Mouse (Mus musculus): ENCODE measurements around the gene Gpr12. TPM values are rescaled to one million over a fixed set of nuclear protein-coding genes. Genes with fewer than 3 reads are reported as not detected.
"Not testable (repeated sequence)": the region's sequence is repeated elsewhere in the genome, so short reads cannot be mapped to it uniquely, and the experiment has no call there.

The Gpr12 gene
- polyA plus RNA-seq, 1 experiment from 2014 or later: 13.4 TPM

DNA sequence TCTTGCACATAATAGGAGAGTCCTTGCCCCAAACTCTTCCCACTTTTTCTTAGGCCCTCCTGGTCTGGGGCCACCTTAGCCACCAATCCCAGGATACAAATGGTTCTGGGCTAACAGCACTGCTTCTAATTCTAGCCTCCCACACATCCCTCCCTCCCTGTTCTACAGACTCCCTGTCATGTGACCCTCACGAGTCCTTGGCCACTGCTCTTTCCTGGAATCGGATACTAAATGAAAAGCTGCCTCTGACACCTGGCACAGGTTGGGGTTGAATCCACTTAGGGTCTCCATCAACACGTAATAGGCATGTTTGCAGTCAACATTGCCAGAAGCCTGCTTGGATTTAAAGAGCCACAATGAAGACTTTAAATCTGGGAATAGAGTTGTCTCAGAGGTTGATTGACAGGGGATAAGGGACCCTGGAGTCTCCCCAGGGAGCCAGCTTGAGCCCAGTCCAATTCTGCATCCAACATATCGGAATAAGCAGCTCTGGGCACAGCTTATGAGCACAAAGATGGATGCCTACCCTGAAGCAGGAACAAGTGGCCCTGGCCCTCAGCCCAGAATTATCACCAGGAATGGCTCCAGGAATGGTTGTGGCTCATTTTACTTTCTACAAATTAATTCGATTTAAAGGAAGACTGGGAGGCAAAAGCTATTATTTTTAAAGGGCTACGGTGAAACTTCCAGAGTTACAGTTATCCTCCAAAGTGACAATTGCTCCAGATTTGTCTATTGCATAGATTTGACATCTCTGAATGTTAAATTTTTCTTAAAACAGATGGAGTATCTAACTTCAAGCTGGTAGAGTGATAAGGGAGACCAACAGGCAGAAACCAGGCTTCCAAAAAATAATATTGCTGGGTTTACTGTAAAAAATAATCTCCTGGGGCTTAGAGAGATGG lies 13.0 kb downstream of the Gpr12 start:
- DNase-seq: peak; percentile 43
- 50% methylated on average over 6 of the region's 6 CpGs for WGBS

GRCm38 (mm10) chr5:146570179-146570578 lies 14.9 kb downstream of the Gpr12 start:
- not testable (repeated sequence) for H3K4me3 ChIP-seq (replicated peaks; ENCODE audit: low read depth, low read length); H3K9me3 ChIP-seq (ENCODE audit: control insufficient read depth, low read length); DNase-seq; ATAC-seq (ENCODE audit: low FRiP score, low TSS enrichment); H3K36me3 ChIP-seq (ENCODE audit: control insufficient read depth, insufficient read depth, low read length); H3K9ac ChIP-seq (replicated peaks; ENCODE audit: low read length); H3K27me3 ChIP-seq (ENCODE audit: control insufficient read depth, insufficient read depth, low read length); H3K4me1 ChIP-seq (ENCODE audit: control insufficient read depth, insufficient read depth, low read length); H3K27ac ChIP-seq (replicated peaks; ENCODE audit: low read depth, low read length); H3K4me2 ChIP-seq (ENCODE audit: low read length)
- WGBS: 93% methylated on average over 6 of the region's 6 CpGs

More for the DNA sequence above, 13.0 kb downstream of the Gpr12 start:
- H3K27me3 ChIP-seq (ENCODE audit: control insufficient read depth, insufficient read depth, low read length); H3K4me2 ChIP-seq (ENCODE audit: low read length); H3K9ac ChIP-seq (replicated peaks; ENCODE audit: low read length); H3K4me3 ChIP-seq (replicated peaks; ENCODE audit: low read depth, low read length); ATAC-seq (ENCODE audit: low FRiP score, low TSS enrichment); H3K36me3 ChIP-seq (ENCODE audit: control insufficient read depth, insufficient read depth, low read length); H3K27ac ChIP-seq (replicated peaks; ENCODE audit: low read depth, low read length); H3K4me1 ChIP-seq (ENCODE audit: control insufficient read depth, insufficient read depth, low read length); H3K9me3 ChIP-seq (ENCODE audit: control insufficient read depth, low read length): not testable (repeated sequence)

- H3K36me3 ChIP-seq (ENCODE audit: control insufficient read depth, insufficient read depth, low read length): no peaks in the 10 kb centered on the region
- no peak overlapping the region for H3K9ac ChIP-seq (replicated peaks; ENCODE audit: low read length)
- no peaks in the 10 kb centered on the region for H3K9me3 ChIP-seq (ENCODE audit: control insufficient read depth, low read length)
- ATAC-seq (ENCODE audit: low FRiP score, low TSS enrichment) (no peak), DNase-seq (peak; percentile 78)
- H3K4me2 ChIP-seq (ENCODE audit: low read length): no peak overlapping the region
- no peaks in the 10 kb centered on the region for H3K4me1 ChIP-seq (ENCODE audit: control insufficient read depth, insufficient read depth, low read length)
- H3K27me3 ChIP-seq (ENCODE audit: control insufficient read depth, insufficient read depth, low read length): no peaks in the 10 kb centered on the region
- WGBS: 66% methylated on average over 4 of the region's 4 CpGs
- no peak overlapping the region for H3K27ac ChIP-seq (replicated peaks; ENCODE audit: low read depth, low read length)
- H3K4me3 ChIP-seq (replicated peaks; ENCODE audit: low read depth, low read length): no peak overlapping the region
Observed at GRCm38 (mm10) chr5:146567054-146567453, 18.0 kb downstream of the Gpr12 start.

DNA sequence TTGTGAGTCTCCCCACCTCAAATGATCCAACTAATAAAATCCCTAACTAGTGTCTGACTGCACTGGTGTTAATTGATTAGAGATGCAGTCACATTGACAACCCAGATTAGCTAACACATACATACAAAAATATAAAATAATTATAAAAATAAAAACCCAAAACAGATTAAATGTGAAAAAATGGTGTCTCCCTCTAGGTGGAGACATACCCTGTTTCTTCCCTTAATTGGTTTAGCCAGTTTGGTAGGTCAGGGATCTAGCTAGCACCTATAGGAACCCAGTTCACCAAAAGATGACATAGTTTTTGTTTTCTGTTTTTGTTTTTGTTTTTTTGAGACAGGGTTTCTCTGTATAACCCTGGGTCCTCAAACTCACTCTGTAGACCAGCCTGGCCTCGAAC lies 20.8 kb downstream of the Gpr12 start:
- DNase-seq (no peak), ATAC-seq (ENCODE audit: low FRiP score, low TSS enrichment) (no peak)
- no peak overlapping the region for H3K4me3 ChIP-seq (replicated peaks; ENCODE audit: low read depth, low read length)
- no peaks in the 10 kb centered on the region for H3K4me1 ChIP-seq (ENCODE audit: control insufficient read depth, insufficient read depth, low read length)
- no peaks in the 10 kb centered on the region for H3K27me3 ChIP-seq (ENCODE audit: control insufficient read depth, insufficient read depth, low read length)
- H3K9me3 ChIP-seq (ENCODE audit: control insufficient read depth, low read length): no peaks in the 10 kb centered on the region
- no peak overlapping the region for H3K27ac ChIP-seq (replicated peaks; ENCODE audit: low read depth, low read length)
- no peaks in the 10 kb centered on the region for H3K36me3 ChIP-seq (ENCODE audit: control insufficient read depth, insufficient read depth, low read length)
- no peak overlapping the region for H3K4me2 ChIP-seq (ENCODE audit: low read length)
- H3K9ac ChIP-seq (replicated peaks; ENCODE audit: low read length): no peak overlapping the region
- 91% methylated on average over 1 of the region's 1 CpGs for WGBS

DNA sequence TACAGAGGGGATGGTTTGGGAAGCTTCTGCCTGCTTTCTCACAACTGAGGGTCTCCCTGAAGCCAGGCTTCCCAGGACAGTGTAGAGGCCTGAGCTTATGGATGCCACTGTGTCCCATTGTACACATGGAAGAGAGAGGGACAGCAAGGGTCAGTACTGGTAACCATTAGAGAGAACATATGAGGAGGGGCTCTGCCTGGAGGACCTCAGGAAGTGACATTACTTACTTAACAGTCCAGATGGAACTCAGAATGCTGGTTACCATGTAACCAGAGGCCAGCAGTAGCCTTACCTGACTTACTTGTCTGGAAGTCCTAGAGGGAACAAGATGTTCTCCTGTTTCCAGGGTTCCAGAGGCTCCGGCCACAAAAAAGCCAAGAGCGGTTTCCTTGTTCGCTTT lies 29.2 kb downstream of the Gpr12 start, which contains the start of gene Gm3415:
Gene Gm3415, plus strand, starts transcription at position 301 of the 400 bp plus-strand sequence.
- not testable (repeated sequence) for DNase-seq; ATAC-seq (ENCODE audit: low FRiP score, low TSS enrichment); H3K9me3 ChIP-seq (ENCODE audit: control insufficient read depth, low read length); H3K27me3 ChIP-seq (ENCODE audit: control insufficient read depth, insufficient read depth, low read length); H3K36me3 ChIP-seq (ENCODE audit: control insufficient read depth, insufficient read depth, low read length); H3K4me3 ChIP-seq (replicated peaks; ENCODE audit: low read depth, low read length); H3K9ac ChIP-seq (replicated peaks; ENCODE audit: low read length); H3K4me2 ChIP-seq (ENCODE audit: low read length); H3K27ac ChIP-seq (replicated peaks; ENCODE audit: low read depth, low read length); H3K4me1 ChIP-seq (ENCODE audit: control insufficient read depth, insufficient read depth, low read length)
- no CpG with 5 or more reads among the region's 3 CpGs for WGBS

DNA sequence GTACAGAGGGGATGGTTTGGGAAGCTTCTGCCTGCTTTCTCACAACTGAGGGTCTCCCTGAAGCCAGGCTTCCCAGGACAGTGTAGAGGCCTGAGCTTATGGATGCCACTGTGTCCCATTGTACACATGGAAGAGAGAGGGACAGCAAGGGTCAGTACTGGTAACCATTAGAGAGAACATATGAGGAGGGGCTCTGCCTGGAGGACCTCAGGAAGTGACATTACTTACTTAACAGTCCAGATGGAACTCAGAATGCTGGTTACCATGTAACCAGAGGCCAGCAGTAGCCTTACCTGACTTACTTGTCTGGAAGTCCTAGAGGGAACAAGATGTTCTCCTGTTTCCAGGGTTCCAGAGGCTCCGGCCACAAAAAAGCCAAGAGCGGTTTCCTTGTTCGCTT lies 47.7 kb downstream of the Gpr12 start, which contains the start of gene Gm3409:
Gene Gm3409, plus strand, starts transcription at position 301 of the 400 bp plus-strand sequence.
- H3K27me3 ChIP-seq (ENCODE audit: control insufficient read depth, insufficient read depth, low read length); H3K9ac ChIP-seq (replicated peaks; ENCODE audit: low read length); ATAC-seq (ENCODE audit: low FRiP score, low TSS enrichment); H3K27ac ChIP-seq (replicated peaks; ENCODE audit: low read depth, low read length); H3K36me3 ChIP-seq (ENCODE audit: control insufficient read depth, insufficient read depth, low read length); H3K9me3 ChIP-seq (ENCODE audit: control insufficient read depth, low read length); H3K4me1 ChIP-seq (ENCODE audit: control insufficient read depth, insufficient read depth, low read length); H3K4me3 ChIP-seq (replicated peaks; ENCODE audit: low read depth, low read length); H3K4me2 ChIP-seq (ENCODE audit: low read length); DNase-seq: not testable (repeated sequence)
- 100% methylated on average over 2 of the region's 3 CpGs for WGBS

Other genes starting within 250 kb of the Gpr12 start
- gene Wasf3, start 200.3 kb downstream of the Gpr12 start, polyA plus RNA-seq (2014; fragmentation: Nextera tagmentation; extraction: Ambion mirVana): 9.3 and 10.0 TPM in 2 replicates
- not detected in 2 replicates for gene Gm6408, start 103.3 kb downstream of the Gpr12 start, polyA plus RNA-seq (2014; fragmentation: Nextera tagmentation; extraction: Ambion mirVana)
- gene Gm6370, start 93.9 kb downstream of the Gpr12 start, polyA plus RNA-seq (2014; fragmentation: Nextera tagmentation; extraction: Ambion mirVana): not detected in 2 replicates
- not detected in 2 replicates for gene 4930449I24Rik, start 82.8 kb downstream of the Gpr12 start, polyA plus RNA-seq (2014; fragmentation: Nextera tagmentation; extraction: Ambion mirVana)
- gene Gm3402, start 71.1 kb downstream of the Gpr12 start, polyA plus RNA-seq (2014; fragmentation: Nextera tagmentation; extraction: Ambion mirVana): not detected in 2 replicates
- gene Gm3404, start 59.4 kb downstream of the Gpr12 start, polyA plus RNA-seq (2014; fragmentation: Nextera tagmentation; extraction: Ambion mirVana): not detected in 2 replicates
- gene Gm3409, start 47.6 kb downstream of the Gpr12 start, polyA plus RNA-seq (2014; fragmentation: Nextera tagmentation; extraction: Ambion mirVana): not detected in 2 replicates
- not detected in 2 replicates for gene Gm3415, start 29.1 kb downstream of the Gpr12 start, polyA plus RNA-seq (2014; fragmentation: Nextera tagmentation; extraction: Ambion mirVana)
- gene Usp12, start 209.8 kb upstream of the Gpr12 start, polyA plus RNA-seq (2014; fragmentation: Nextera tagmentation; extraction: Ambion mirVana): 11.2 and 13.1 TPM in 2 replicates
- gene Rpl21, start 247.7 kb upstream of the Gpr12 start, polyA plus RNA-seq (2014; fragmentation: Nextera tagmentation; extraction: Ambion mirVana): 410 and 413 TPM in 2 replicates